Mouse (Mus musculus) bone marrow macrophage, adult 2 months (primary cell): ENCODE measurements around the gene Mrgpre. TPM values are rescaled to one million over a fixed set of nuclear protein-coding genes. Genes with fewer than 3 reads are reported as not detected.

ENCODE experiments used
- H3K27ac ChIP-seq: 2 replicates; pipeline ENCODE4 v1.5.1; 2012; ENCODE audit warnings: low read depth, low read length; ENCODE audit not compliant: insufficient read depth
- H3K4me1 ChIP-seq: 2 replicates; pipeline ENCODE4 v1.6.1; 2012; ENCODE audit warnings: low read length; ENCODE audit not compliant: control insufficient read depth, insufficient read depth
- H3K4me3 ChIP-seq: 2 replicates; pipeline ENCODE4 v1.5.1; 2012; ENCODE audit warnings: mild to moderate bottlenecking, low read length, moderate library complexity; ENCODE audit not compliant: insufficient read depth
- CTCF ChIP-seq: IDR thresholded peaks from 2 replicates; pipeline ENCODE4 v1.5.1; 2012; ENCODE audit warnings: low read depth, mild to moderate bottlenecking, low read length, moderate library complexity
- POLR2A ChIP-seq: IDR thresholded peaks from 2 replicates; pipeline ENCODE4 v1.6.1; 2012; ENCODE audit warnings: mild to moderate bottlenecking, low read depth, low read length, borderline replicate concordance
- polyA plus RNA-seq: library from polyadenylated mRNA; stranded (reverse); fragments of >200 nt; gene quantifications from 2 replicates; pipeline ENCODE4 v1.2.4, GENCODE M21; 2012; ENCODE audit not compliant: missing spikeins, insufficient read depth, insufficient read length

The Mrgpre gene
- polyA plus RNA-seq, 1 experiment, result 0.39 TPM

- no peak overlapping the region for H3K27ac ChIP-seq
- H3K4me3 ChIP-seq, result no peak overlapping the region
- no peak for TF ChIP-seq POLR2A
- H3K4me1 ChIP-seq, result peaks cover 14% of the 10 kb centered on the region
Measured at GRCm38 (mm10) chr7:143755357-143756124, 28.8 kb downstream of the Mrgpre start.

- peaks cover 14% of the 10 kb centered on the region for H3K4me1 ChIP-seq
- H3K4me3 ChIP-seq, result no peak overlapping the region
- TF ChIP-seq CTCF, result peak; percentile 85
- TF ChIP-seq POLR2A, result no peak
- no peak overlapping the region for H3K27ac ChIP-seq
Measured at GRCm38 (mm10) chr7:143753990-143754715, 30.1 kb downstream of the Mrgpre start.

GRCm38 (mm10) chr7:143752606-143753005, 31.7 kb downstream of the Mrgpre start:
- Histone ChIP-seq H3K4me1 (peaks cover 4% of the 10 kb centered on the region), H3K27ac (no peak overlapping the region), H3K4me3 (no peak overlapping the region)
- TF ChIP-seq CTCF (no peak), POLR2A (no peak)

- Histone ChIP-seq H3K4me1 (0 out of 2 replicates have a peak, but pooled peaks cover under 1% of the 10 kb centered on the region), H3K27ac (no peak overlapping the region)
- no peak for TF ChIP-seq CTCF
- no peak for TF ChIP-seq POLR2A
Measured at GRCm38 (mm10) chr7:143752056-143752455, 32.2 kb downstream of the Mrgpre start.

GRCm38 (mm10) chr7:143751380-143751779, 32.9 kb downstream of the Mrgpre start:
- TF ChIP-seq POLR2A (no peak), CTCF (no peak)
- Histone ChIP-seq H3K27ac (no peak overlapping the region), H3K4me1 (no peaks in the 10 kb centered on the region), H3K4me3 (no peak overlapping the region)

More at GRCm38 (mm10) chr7:143752056-143752455, 32.2 kb downstream of the Mrgpre start:
- H3K4me3 ChIP-seq, result no peak overlapping the region

- Histone ChIP-seq H3K4me3 (no peak overlapping the region), H3K27ac (no peak overlapping the region), H3K4me1 (no peaks in the 10 kb centered on the region)
- no peak for TF ChIP-seq CTCF
- no peak for TF ChIP-seq POLR2A
Measured at GRCm38 (mm10) chr7:143749045-143749444, 35.3 kb downstream of the Mrgpre start.

- Histone ChIP-seq H3K27ac (no peak overlapping the region), H3K4me1 (no peaks in the 10 kb centered on the region), H3K4me3 (no peak overlapping the region)
- TF ChIP-seq POLR2A, result no peak
- peak; percentile 58 for TF ChIP-seq CTCF
Measured at GRCm38 (mm10) chr7:143748041-143748868, 36.0 kb downstream of the Mrgpre start.

- TF ChIP-seq POLR2A (no peak), CTCF (no peak)
- Histone ChIP-seq H3K27ac (no peak overlapping the region), H3K4me1 (no peaks in the 10 kb centered on the region), H3K4me3 (no peak overlapping the region)
Measured at GRCm38 (mm10) chr7:143740653-143741052, 43.6 kb downstream of the Mrgpre start.
